Mouse (Mus musculus) forebrain, embryonic 10.5 days (tissue): Measurements from ENCODE around the gene Mettl23. TPM values are rescaled to one million over a fixed set of nuclear protein-coding genes. Genes with fewer than 3 reads are reported as not detected.
"Not testable (repeated sequence)": the region's sequence is repeated elsewhere in the genome, so short reads cannot be mapped to it uniquely, and the experiment has no call there.

Source experiments
- DNase-seq: peaks from one replicate; pipeline ENCODE4 v3.0.0-alpha.2; 2017; ENCODE audit warnings: low spot score; ENCODE audit errors: extremely low spot score
- H3K27ac ChIP-seq: fragments of 300-500 bp; sonication (generic); 2 replicates; pipeline ENCODE4 v1.5.1; 2016; ENCODE audit warnings: mild to moderate bottlenecking
- H3K27me3 ChIP-seq: fragments of 300-500 bp; sonication (generic); 2 replicates; pipeline ENCODE4 v1.6.1; 2016; ENCODE audit warnings: mild to moderate bottlenecking; ENCODE audit not compliant: poor library complexity, severe bottlenecking
- H3K36me3 ChIP-seq: fragments of 300-500 bp; sonication (generic); replicated peaks from 2 replicates; pipeline ENCODE4 v1.6.1; 2016; ENCODE audit warnings: mild to moderate bottlenecking, moderate library complexity
- H3K4me1 ChIP-seq: fragments of 300-500 bp; sonication (generic); 2 replicates; pipeline ENCODE4 v1.6.1; 2016
- H3K4me3 ChIP-seq: fragments of 300-500 bp; sonication (generic); 2 replicates; pipeline ENCODE4 v1.5.1; 2016; ENCODE audit warnings: mild to moderate bottlenecking, moderate library complexity
- H3K9me3 ChIP-seq: fragments of 300-500 bp; sonication (generic); 2 replicates; pipeline ENCODE4 v1.6.1; 2016; ENCODE audit warnings: mild to moderate bottlenecking, moderate library complexity
- WGBS: fragments of 180-500 bp; shearing (Covaris S2); methylation state at CpG from one replicate; pipeline ENCODE4 v1.1.7; 2016; 5-methylcytosine and 5-hydroxymethylcytosine counted together
- polyA plus RNA-seq: library from polyadenylated mRNA; unstranded; fragments of >200 nt; fragmentation: Nextera tagmentation; extraction: Ambion mirVana; gene quantifications from 2 replicates; pipeline ENCODE4 v1.2.1, GENCODE M21; 2016

The Mettl23 gene
- polyA plus RNA-seq, 1 experiment from 2014 or later = 64.3 TPM

- Histone ChIP-seq H3K9me3 (no peaks in the 10 kb centered on the region), H3K27me3 (peaks cover 9% of the 10 kb centered on the region; the same call in 1 of the 2 replicates), H3K4me3 (no peak overlapping the region), H3K36me3 (no peaks in the 10 kb centered on the region), H3K4me1 (peaks cover 64% of the 10 kb centered on the region), H3K27ac (no peak overlapping the region)
- 93% methylated on average over 10 of the region's 10 CpGs for WGBS
- DNase-seq = no peak
Measured at GRCm38 (mm10) chr11:116822626-116823025, 20.5 kb upstream of the Mettl23 start.

- 98% methylated on average over 2 of the region's 2 CpGs for WGBS
- H3K27ac ChIP-seq = no peak overlapping the region
- H3K4me1 ChIP-seq = peaks cover 70% of the 10 kb centered on the region
- H3K9me3 ChIP-seq = no peaks in the 10 kb centered on the region
- H3K36me3 ChIP-seq = no peaks in the 10 kb centered on the region
- H3K4me3 ChIP-seq = no peak overlapping the region
- peaks cover 9% of the 10 kb centered on the region; the same call in 1 of the 2 replicates for H3K27me3 ChIP-seq
- DNase-seq = no peak
Measured at GRCm38 (mm10) chr11:116823255-116823654, 19.8 kb upstream of the Mettl23 start.

- H3K27me3 ChIP-seq, H3K27ac ChIP-seq, H3K36me3 ChIP-seq, DNase-seq, H3K9me3 ChIP-seq, H3K4me3 ChIP-seq: not testable (repeated sequence)
- peaks cover 76% of the 10 kb centered on the region for H3K4me1 ChIP-seq
- WGBS = 95% methylated on average over 10 of the region's 10 CpGs
Measured at GRCm38 (mm10) chr11:116823885-116824284, 19.2 kb upstream of the Mettl23 start.

GRCm38 (mm10) chr11:116825230-116825629 lies 17.8 kb upstream of the Mettl23 start:
- Histone ChIP-seq H3K4me1 (peaks cover 73% of the 10 kb centered on the region), H3K4me3 (peak overlapping the region; percentile 16)

GRCm38 (mm10) chr11:116826550-116827504 lies 16.3 kb upstream of the Mettl23 start:
- DNase-seq = no peak
- Histone ChIP-seq H3K4me3 (peak overlapping the region; percentile 85), H3K4me1 (peaks cover 57% of the 10 kb centered on the region), H3K36me3 (peaks cover 16% of the 10 kb centered on the region), H3K27me3 (peaks cover 9% of the 10 kb centered on the region; the same call in 1 of the 2 replicates), H3K27ac (peak overlapping the region; percentile 92), H3K9me3 (no peaks in the 10 kb centered on the region)
- WGBS = 10% methylated on average over 17 of the region's 17 CpGs

More at GRCm38 (mm10) chr11:116825230-116825629, 17.8 kb upstream of the Mettl23 start:
- Histone ChIP-seq H3K36me3 (peaks cover 3% of the 10 kb centered on the region; the same call in 1 of the 2 replicates), H3K27ac (peak overlapping the region; percentile 92), H3K9me3 (no peaks in the 10 kb centered on the region), H3K27me3 (peaks cover 9% of the 10 kb centered on the region; the same call in 1 of the 2 replicates)
- 72% methylated on average over 5 of the region's 5 CpGs for WGBS
- no peak for DNase-seq

GRCm38 (mm10) chr11:116827534-116828165 lies 15.4 kb upstream of the Mettl23 start, which contains the start of gene Mxra7:
Gene Mxra7, minus strand, starts transcription at chr11:116828046.
- H3K4me3 ChIP-seq = peak within 1 kb of the TSS; percentile 85

GRCm38 (mm10) chr11:116832172-116832685 lies 10.8 kb upstream of the Mettl23 start:
- no peak for DNase-seq
- 42% methylated on average over 4 of the region's 4 CpGs for WGBS
- Histone ChIP-seq H3K36me3 (peaks cover 65% of the 10 kb centered on the region), H3K4me1 (peaks cover 38% of the 10 kb centered on the region), H3K4me3 (no peak overlapping the region), H3K27me3 (0 out of 2 replicates have a peak, but pooled peaks cover 4% of the 10 kb centered on the region), H3K9me3 (no peaks in the 10 kb centered on the region), H3K27ac (0 out of 2 replicates have a peak overlapping the region, but pooled peaks have one; percentile 17)

More at GRCm38 (mm10) chr11:116827534-116828165, 15.4 kb upstream of the Mettl23 start, which contains the start of gene Mxra7:
- Histone ChIP-seq H3K36me3 (peaks cover 19% of the 10 kb centered on the region), H3K9me3 (no peaks in the 10 kb centered on the region), H3K27ac (peak within 1 kb of the TSS; percentile 92), H3K4me1 (peaks cover 54% of the 10 kb centered on the region), H3K27me3 (peaks cover 9% of the 10 kb centered on the region; the same call in 1 of the 2 replicates)
- peak; percentile 77 for DNase-seq
- WGBS = under 1% methylated on average over 71 of the region's 71 CpGs

- H3K9me3 ChIP-seq = no peaks in the 10 kb centered on the region
- DNase-seq = no peak
- WGBS = 96% methylated on average over 1 of the region's 1 CpGs
- H3K27ac ChIP-seq = no peak overlapping the region
- H3K4me3 ChIP-seq = no peak overlapping the region
- peaks cover 28% of the 10 kb centered on the region for H3K4me1 ChIP-seq
- no peaks in the 10 kb centered on the region for H3K27me3 ChIP-seq
- H3K36me3 ChIP-seq = peaks cover 89% of the 10 kb centered on the region
Measured at GRCm38 (mm10) chr11:116834954-116835353, 8.1 kb upstream of the Mettl23 start.

GRCm38 (mm10) chr11:116836283-116836682 lies 6.8 kb upstream of the Mettl23 start:
- Histone ChIP-seq H3K4me3 (no peak overlapping the region), H3K36me3 (peaks cover 95% of the 10 kb centered on the region), H3K27me3 (no peaks in the 10 kb centered on the region), H3K27ac (no peak overlapping the region), H3K4me1 (peaks cover 41% of the 10 kb centered on the region), H3K9me3 (no peaks in the 10 kb centered on the region)
- no peak for DNase-seq
- WGBS = 89% methylated on average over 4 of the region's 4 CpGs

GRCm38 (mm10) chr11:116837441-116837840 lies 5.6 kb upstream of the Mettl23 start:
- 0 out of 2 replicates have a peak overlapping the region, but pooled peaks have one; percentile 6 for H3K4me3 ChIP-seq
- DNase-seq = no peak
- H3K4me1 ChIP-seq = peaks cover 50% of the 10 kb centered on the region
- no peaks in the 10 kb centered on the region for H3K9me3 ChIP-seq
- H3K27ac ChIP-seq = no peak overlapping the region
- H3K36me3 ChIP-seq = peaks cover 92% of the 10 kb centered on the region
- no peaks in the 10 kb centered on the region for H3K27me3 ChIP-seq
- 95% methylated on average over 10 of the region's 10 CpGs for WGBS

GRCm38 (mm10) chr11:116838936-116839335 lies 4.1 kb upstream of the Mettl23 start:
- Histone ChIP-seq H3K4me3 (no peak overlapping the region), H3K36me3 (peaks cover 77% of the 10 kb centered on the region), H3K9me3 (no peaks in the 10 kb centered on the region), H3K4me1 (peaks cover 44% of the 10 kb centered on the region), H3K27me3 (no peaks in the 10 kb centered on the region), H3K27ac (no peak overlapping the region)
- no peak for DNase-seq
- WGBS = 92% methylated on average over 14 of the region's 14 CpGs

- H3K9me3 ChIP-seq = no peaks in the 10 kb centered on the region
- H3K4me3 ChIP-seq = peak overlapping the region; percentile 28; the same call in 1 of the 2 replicates
- H3K36me3 ChIP-seq = peaks cover 70% of the 10 kb centered on the region
- H3K27me3 ChIP-seq = no peaks in the 10 kb centered on the region
- no peak overlapping the region for H3K27ac ChIP-seq
- DNase-seq = no peak
- 86% methylated on average over 7 of the region's 7 CpGs for WGBS
- H3K4me1 ChIP-seq = peaks cover 51% of the 10 kb centered on the region
Measured at GRCm38 (mm10) chr11:116839601-116840000, 3.5 kb upstream of the Mettl23 start.
